Mouse (Mus musculus) urinary bladder, postnatal 4 days (tissue): Measurements from ENCODE around the gene 2510002D24Rik.

ENCODE experiments used
- DNase-seq, 2 experiments: peaks; one replicate each; pipeline ENCODE4 v3.0.0; 2021 to 2022; ENCODE audit warnings: low spot score in 2 of 2

Gene 2510002D24Rik

DNA sequence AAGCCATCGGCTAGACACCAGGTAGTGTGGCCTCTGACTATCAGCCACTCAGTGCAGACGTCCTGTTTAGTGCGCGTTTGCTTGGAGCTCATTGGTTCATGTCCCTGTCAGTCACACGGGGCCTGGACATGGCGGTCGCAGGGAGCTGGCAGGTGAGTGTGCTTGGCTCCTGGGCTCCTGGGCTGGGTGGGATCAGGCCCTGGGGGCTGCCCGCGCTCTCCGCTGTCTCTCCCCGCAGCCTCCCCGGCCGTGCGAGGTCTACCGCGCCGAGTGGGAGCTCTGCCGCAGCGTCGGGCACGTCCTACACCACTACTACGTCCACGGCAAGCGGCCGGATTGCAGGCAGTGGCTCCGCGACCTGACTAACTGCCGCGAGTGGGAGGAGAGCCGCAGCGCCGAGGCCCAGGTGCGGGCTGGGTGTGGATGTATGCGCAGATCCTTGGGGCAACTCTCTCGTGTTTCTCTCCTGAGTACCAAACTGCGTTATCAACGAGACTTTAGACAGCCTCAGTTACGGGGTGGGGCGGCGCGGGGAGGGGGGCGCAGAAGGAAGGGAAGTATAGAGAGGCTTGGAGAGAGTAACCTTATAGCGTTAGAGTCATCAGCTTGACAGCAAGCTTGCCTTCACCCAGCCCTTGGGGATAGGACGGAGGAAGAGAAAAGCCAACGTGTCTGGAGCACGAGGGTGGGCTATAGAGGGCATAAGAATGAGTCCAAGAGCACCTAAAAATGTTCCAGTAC lies at the start of gene 2510002D24Rik, which contains the start of gene Gm28539:
2510002D24Rik (plus strand) TSS at position 111 of the 741 bp plus-strand sequence.
Gm28539 (plus strand) TSS at position 117 of the 741 bp plus-strand sequence.
- peak; percentile 83 to 93 for DNase-seq

DNA sequence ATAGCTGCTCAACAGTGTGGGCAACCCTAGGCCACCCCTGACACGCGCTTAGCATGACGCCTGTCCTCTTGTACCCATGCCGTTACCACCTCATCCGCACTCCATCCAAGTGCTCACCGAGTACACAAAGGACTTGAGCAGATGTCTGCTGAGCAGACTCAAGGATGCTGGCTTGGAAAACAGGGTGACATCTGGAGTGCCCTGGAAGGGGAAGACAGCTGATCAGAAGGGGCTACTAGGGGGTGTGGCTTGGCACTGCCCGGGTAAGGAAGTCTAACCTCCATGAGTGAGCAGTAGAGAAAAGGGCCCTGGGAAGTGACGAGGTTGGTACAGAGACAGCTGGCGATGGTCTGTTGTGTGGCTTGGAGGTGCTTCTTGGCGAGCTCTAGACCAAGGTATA lies 49.7 kb upstream of the 2510002D24Rik start:
- DNase-seq: no peak

DNA sequence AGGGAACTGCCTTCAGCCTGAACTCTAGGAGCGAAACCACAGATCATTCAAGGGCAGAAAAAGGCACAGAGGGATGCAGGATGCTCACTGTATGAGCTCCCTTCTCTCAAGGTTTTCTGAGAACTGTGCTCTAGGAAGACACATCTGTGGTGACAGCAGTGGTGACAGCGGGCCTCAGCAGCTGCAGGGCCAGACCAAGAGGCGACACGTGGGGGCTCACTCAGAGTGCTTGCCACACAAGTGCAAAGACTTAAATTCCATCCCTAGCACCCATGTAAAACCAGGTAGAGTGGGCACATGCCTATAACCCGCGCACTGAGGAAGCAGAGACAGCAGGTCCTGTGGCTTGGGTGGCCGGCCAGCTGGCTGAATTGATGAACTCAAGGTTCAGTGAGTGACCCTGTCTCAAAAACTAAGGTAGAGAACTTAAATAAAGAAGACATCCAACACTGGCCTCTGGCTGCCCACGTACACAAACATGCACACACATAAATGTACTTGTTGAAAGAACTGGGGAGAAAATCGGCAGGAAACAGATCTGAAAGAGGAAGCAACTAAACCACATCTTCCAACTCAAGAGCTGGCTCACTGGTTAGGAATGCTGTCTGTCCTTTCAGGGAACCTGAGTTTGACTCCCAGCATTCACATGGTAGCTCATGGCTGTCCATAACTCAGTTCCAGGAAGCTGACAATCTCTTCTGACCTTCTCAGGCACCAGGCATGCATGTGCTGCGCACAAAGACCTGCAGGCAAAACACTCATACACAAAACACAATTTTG lies 47.6 kb upstream of the 2510002D24Rik start:
- no peak for DNase-seq

DNA sequence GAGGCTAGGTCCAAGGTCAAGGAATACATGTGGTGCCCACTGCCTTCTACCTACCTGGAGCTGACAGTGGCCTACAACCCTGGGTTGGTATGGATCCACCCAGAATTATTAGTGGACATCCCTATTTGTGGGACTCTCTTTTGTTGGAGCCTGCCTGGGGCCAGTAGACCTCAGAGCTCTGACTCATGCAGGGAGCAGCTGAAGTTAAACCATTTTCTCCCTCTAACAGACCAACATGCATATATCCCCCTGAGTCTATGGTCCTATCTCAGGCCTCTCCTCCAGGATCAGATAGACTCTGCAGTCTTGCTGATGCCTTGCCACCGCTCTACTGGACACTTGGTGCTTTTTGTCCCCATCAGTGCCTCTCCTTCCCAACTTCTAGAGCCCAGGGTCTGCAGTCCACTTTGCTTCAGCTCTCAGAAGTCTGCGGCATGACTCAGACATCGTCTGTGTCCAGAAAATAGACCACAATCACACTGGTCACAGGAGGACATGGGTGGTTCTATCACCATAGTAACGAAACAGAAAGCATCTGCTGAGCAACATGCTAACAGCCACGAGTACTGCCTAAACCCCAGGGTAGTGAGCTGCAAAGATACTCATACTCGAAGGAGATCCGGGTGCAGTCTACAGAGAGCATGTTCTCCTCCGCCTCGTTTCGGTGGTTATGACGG lies 41.0 kb upstream of the 2510002D24Rik start:
- no peak for DNase-seq

DNA sequence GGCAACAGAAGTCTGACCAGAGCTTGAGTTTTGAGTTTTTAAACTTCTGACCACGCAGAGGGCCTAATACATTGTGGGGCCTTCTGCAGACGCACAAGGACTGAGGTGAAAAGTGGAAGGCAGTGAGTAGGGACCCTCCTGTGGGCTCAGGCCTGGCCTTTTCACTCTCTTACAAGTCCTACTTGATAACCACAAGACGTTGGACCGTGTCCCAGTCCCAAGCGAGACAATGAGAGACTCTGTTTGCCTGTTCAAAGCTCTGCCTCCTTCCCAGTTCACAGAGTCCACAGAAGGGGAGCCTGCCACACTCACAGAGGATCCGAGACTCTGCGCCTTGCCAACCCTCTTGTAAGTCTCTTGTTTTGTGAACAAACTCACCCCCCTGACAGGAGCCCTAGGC lies 39.7 kb upstream of the 2510002D24Rik start:
- DNase-seq: no peak

DNA sequence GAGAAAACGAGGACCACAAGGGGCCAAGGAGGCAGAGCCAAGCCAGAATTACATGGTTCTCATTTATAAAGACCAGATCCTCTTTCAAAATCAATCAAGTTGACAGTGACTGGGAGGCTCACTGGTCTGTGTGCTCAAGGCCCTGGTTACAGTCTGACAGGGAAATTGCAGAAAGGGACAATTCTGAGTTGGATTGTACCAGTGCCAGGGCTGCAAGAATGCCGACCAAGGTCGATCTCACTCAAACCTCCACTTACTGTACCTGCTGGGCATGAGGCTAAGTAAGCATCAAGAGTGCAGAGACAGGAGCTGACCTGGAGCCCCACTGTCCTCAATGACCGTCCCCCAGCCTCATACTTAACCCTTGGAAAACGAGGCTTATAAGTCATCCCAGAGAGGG lies 38.2 kb upstream of the 2510002D24Rik start:
- DNase-seq: no peak

DNA sequence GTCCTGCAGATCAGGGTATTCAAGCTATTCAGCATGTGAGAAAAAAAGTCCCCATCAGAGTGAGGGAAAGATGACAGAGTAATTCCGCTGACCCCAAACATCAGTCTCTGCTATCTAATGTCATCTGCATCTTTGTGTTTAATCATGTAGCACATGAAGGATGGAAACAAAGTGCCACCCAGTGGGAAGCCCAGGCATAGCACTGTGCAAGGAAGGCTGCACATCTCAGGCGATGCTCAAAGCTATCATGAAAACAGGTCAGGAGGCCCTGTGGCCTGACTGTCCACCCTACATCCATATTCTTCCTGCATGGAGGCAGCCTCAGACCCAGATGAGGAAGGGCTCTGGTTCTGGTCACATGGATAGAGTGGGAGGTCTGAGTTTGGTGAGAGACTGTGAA lies 37.5 kb upstream of the 2510002D24Rik start:
- no peak for DNase-seq

DNA sequence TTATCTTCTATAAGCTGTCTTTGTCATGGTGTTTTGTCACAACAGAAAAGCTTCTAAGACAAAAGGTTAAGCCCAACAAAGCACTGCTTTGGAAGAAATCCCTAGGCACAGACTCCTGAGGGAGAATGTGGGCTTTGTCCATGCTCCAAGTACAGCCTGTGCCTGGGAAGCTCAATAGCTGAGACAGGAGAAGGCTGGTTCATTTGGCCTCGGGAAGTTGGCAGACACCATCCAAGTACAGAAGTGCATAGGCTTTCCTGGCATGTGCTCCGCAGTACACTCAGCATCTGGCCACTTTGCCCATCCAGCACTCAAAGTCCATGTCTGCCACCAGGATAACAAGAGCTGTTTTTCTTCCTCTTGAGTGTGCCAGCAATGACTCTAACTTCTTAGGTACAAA lies 30.6 kb upstream of the 2510002D24Rik start:
- DNase-seq: no peak

DNA sequence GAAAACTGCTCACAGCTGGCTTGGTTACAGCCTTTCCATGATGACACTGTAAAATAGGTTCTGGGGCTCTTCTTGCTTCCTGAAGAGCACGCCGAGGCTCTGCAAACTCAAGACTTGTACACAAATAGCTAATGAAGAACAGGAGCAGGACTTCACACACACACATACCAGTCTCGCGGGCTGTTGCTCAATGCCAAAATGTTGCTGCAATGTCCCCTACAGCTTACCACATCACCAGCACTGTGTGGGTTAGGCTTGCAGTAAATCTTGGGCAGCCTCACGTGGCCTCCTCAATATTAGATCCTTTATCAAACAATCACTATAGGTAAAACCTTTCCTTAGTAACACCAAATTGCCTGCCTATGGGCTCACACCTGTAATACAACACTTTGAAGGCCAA lies 27.4 kb upstream of the 2510002D24Rik start:
- no peak for DNase-seq

DNA sequence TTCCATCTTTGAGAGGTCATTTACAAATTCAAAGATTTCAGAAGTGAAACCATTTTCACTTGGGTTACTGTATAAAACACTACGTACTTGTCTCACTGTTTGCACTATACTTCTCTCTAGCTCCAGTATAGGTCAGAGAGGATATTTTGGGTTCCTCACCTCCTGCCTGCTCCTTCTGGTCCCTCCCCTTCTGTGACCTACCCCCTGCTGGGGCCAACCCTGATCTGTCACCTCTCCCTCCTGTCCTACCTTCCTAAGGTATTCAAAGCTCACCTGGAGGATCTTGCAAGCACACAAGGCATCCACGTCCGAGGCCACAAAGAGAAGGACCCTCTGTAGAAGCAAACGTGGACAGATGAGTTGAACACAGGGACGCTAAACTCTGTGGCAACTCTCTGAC lies 25.3 kb upstream of the 2510002D24Rik start:
- no peak for DNase-seq

DNA sequence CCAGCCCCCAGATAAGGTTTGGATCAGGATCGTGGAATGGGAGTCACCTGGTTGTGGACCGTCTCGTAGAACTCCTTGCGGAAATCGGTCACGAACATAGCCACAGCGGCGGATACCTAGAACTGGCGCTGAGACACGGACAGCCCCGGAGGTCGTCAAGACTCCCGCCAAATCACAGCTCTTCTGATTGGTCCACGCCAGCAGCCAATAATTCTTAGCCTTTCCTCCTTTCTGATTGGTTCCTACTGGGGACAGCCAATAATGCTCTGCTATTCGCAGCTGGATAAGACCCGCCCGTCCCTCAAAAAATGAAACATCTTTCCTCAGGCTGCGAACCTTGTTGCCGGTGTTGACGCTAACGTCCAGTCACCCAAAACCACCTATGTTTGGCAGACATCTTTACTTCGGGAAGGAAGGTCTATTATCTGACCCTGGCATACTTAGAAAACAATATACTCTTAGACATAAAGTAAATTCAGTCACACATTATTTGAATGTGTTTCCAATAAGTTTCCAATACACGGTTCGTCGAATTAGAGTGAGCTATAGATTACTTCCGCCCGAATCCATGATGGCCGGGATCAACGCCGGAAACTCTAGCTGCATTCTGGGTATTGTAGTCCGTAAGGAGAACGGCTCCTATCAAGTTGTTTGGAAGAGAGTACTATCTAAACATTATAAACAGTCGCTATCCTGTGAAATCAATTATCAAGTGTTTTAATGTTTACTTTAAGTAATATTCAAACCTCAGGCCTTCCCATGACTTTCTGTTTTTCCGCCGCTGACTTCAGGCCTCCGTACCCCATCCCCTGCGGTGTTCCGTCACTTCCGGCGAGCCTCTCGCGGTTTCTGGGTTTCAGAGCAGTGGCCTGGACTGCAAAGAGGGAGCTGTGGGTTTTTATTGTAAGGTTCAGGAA lies 24.7 kb upstream of the 2510002D24Rik start, which contains the start of the genes Ufd1 and Cdc45:
Ufd1 (plus strand) TSS at position 312 of the 917 bp plus-strand sequence.
Cdc45 (minus strand) TSS at position 520 of the 917 bp plus-strand sequence.
- DNase-seq: peak; percentile 80 to 87

DNA sequence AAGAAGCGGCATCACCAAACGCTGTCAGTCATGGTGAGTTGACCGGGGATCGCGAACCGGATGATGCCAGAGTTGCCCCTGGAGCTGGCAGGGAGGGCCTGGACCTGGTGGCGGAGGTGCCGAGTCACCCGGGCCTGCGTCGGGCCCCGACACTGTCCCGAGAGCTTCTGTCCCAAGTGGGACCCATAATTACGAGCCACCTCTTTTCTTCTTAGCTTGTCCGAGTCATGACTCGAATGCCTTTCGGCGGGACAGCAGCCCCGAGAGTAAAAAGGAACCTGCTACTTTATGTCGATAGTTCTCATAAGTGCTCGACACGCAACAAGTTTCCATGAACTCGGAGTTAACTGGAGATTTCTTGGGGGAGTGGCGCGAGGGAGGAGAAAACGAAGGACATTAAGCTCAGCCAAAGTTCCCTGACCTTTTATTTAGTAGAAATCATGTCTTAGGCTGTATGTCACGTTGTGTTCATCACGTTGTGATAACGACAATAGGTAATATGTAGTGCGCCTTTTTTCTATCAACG lies 23.9 kb upstream of the 2510002D24Rik start:
- no peak for DNase-seq

DNA sequence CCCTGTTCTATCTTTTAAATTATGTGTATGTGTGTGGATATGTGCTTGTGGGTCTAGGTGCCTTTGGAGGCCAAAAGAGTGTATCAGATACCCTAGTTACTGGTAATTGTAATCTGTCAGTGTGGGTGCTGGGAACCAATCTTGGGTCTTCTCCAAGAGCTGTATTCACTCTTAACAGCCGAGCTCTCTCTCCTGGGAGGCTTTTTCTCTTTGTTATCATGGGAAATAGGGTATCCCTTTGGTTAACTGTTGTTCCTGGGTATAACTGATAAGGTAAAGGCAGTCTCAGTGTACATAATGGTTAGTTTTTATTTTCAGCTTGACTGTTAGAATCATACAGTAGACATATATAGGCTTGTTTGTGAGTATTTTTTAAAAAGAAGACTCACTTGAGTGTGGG lies 14.0 kb upstream of the 2510002D24Rik start:
- DNase-seq: no peak

DNA sequence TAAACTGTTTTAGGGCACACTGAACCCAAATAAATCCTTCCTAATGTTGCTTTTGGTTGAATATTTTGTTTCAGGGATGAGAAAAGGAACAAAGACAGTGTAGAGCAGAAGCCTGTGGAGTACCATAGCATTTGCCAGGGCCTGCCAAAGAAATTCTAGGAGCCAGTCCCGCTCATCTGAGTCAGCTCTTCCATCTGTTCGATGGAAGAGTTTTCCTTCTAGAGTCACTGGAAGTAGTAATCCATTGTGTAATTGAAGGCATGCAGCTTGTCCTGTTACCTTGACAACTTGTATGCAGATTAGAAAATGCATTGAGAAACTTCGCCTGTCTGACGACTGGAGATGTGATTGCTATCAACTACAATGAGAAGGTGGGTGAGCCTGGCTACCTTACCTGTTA lies 13.5 kb upstream of the 2510002D24Rik start:
- DNase-seq: no peak

DNA sequence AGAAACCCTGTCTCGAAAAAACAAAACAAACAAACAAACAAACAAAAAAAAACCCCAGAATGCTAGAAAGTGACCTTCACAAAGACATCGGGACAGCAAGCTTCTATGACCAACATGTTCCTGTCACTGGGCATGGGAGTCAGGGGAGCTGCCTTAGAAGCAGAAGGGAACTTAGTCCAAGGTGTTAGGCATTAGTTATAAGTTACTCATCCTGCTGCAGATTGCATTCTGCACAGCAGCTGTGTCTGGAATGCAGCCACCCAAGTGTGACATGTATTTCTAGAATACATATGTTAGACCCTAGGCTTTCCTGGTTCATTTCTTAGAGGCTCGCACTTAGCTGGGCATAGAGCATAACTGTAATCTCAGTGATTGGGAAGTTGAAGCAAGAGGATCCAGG lies 7.7 kb upstream of the 2510002D24Rik start:
- no peak for DNase-seq

DNA sequence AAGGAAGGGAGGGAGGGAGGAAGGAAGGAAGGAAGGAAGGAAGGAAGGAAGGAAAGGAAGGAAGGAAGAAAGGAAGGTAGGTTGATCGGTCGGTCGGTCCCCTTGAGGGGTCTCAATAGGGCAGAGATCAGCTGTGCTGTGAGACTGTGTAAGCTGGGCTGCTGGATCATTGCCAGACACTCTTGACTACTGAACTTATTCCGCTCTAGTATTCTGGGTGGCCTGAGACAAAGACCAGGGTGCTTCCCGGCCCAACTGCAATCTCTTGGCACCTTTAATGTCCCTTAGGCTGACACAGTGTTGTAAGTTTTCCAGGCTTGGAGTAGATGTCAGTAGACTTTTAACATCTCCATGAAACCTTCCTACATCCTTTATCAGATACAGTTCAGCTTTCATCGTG lies 7.3 kb upstream of the 2510002D24Rik start:
- DNase-seq: no peak

DNA sequence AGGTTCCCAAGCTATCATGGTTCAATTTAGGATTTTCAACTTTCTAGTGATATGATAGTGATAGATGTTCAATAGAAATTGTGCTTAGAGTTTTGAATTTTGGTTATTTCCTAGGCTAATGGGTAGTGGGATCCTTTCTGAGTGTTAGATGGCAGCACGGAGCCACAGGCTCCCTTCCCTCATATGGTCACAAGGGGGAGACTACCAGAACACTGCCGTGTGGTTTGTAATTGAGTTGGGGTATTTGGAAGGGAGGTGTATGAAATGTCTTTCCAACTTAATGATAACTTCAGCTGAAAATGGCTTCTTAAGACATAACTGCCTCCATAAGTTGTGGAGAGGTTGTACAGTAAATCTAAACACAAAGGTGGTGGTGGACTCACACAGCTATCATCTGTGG lies 2.9 kb upstream of the 2510002D24Rik start:
- no peak for DNase-seq

DNA sequence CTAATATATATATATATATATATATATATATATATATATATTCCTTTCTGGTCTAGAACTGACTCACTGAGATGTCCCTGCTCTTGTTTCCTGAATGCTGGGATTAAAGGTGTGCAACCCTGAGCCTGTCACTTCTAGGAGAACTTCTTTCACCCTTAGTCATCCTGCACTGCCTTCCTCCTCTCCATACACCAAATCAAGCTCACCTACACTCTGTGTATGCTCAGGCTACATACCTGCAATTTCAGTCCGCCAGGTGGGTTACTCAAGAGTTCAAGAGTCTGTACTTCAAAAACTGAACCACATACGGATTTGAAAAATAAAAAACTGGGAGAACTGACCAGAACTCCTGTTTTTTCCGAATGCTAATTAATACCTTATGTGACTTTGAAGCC lies 308 bp upstream of the 2510002D24Rik start:
- no peak for DNase-seq

DNA sequence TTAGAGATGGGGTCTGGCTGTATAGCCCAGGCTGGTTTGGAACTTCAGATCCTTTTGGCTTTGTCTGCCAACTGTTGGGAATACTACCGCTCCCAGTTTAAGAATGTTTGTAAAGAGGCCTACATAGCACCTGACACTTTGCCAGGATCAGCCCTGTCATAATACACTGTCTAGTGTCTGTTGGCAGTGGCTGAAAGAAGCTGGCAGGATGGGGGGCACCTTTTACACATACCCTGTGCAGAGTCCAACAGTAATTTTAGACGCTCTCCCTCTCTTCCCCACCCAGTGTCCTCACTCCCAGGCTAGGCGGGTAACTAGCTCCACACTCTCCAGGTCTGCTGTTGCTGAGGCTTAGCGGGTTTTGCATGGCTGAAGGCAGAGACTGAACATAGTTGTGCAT lies 2.0 kb downstream of the 2510002D24Rik start:
- no peak for DNase-seq

DNA sequence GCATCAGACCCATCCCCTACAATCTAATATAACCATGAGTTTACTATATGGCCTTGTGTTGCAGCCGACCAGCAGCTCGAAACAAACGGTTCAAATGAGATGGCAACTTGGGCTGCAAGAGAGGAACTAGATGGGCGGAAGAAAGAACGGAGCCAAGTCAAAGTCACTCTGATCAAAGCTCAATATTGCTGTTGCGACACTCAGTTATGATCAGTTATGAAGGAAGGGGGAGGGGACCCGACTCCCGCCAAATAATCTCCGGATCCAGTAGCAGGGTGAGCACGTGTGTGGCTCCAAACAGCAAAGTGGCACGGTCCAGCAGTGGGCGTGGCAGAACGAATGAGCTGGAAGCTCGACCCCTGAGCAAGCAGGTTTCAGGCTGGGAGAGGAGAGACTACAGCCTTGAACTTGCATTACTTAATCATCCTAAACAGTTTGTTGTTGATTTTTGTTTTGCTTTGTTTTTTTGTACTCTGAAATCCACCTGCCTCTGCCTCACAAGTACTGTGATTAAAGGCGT lies 10.0 kb downstream of the 2510002D24Rik start:
- no peak for DNase-seq
